Mouse (Mus musculus) neural tube, embryonic 13.5 days (tissue): Measurements from ENCODE around the gene Uqcrc1. TPM values are rescaled to one million over a fixed set of nuclear protein-coding genes. Genes with fewer than 3 reads are reported as not detected.
A peak's percentile ranks its signal among the peaks of the same experiment; 100 is the strongest.

Experiments used
- ATAC-seq: fragments of 200-750 bp; cut with Nextera tagmentation; 2 replicates; pipeline ENCODE4 v1.8.0; 2017; ENCODE audit warnings: low read depth, mild to moderate bottlenecking, moderate TSS enrichment, moderate library complexity
- H3K27ac ChIP-seq: fragments of 300-500 bp; sonication (generic); replicated peaks from 2 replicates; pipeline ENCODE4 v1.5.1; 2015; ENCODE audit warnings: moderate library complexity, mild to moderate bottlenecking, inconsistent platforms
- H3K27me3 ChIP-seq: fragments of 300-500 bp; sonication (generic); 2 replicates; pipeline ENCODE4 v1.6.1; 2015; ENCODE audit warnings: mild to moderate bottlenecking, inconsistent platforms
- H3K36me3 ChIP-seq: fragments of 300-500 bp; sonication (generic); 2 replicates; pipeline ENCODE4 v1.6.1; 2015; ENCODE audit warnings: mild to moderate bottlenecking, inconsistent platforms
- H3K4me1 ChIP-seq: fragments of 300-500 bp; sonication (generic); replicated peaks from 2 replicates; pipeline ENCODE4 v1.6.1; 2015; ENCODE audit warnings: inconsistent platforms
- H3K4me2 ChIP-seq: fragments of 300-500 bp; sonication (generic); 2 replicates; pipeline ENCODE4 v1.6.1; 2015; ENCODE audit warnings: inconsistent platforms, mild to moderate bottlenecking, moderate library complexity
- H3K4me3 ChIP-seq: fragments of 300-500 bp; sonication (generic); 2 replicates; pipeline ENCODE4 v1.5.1; 2015; ENCODE audit warnings: mild to moderate bottlenecking, inconsistent platforms
- H3K9ac ChIP-seq: fragments of 300-500 bp; sonication (generic); 2 replicates; pipeline ENCODE4 v1.6.1; 2015; ENCODE audit warnings: moderate library complexity, mild to moderate bottlenecking, inconsistent platforms
- H3K9me3 ChIP-seq: fragments of 300-500 bp; sonication (generic); 2 replicates; pipeline ENCODE4 v1.6.1; 2016; ENCODE audit warnings: inconsistent platforms
- WGBS: fragments of 180-500 bp; shearing (Covaris S2); methylation state at CpG from one replicate; pipeline ENCODE4 v1.1.7; 2015; 5-methylcytosine and 5-hydroxymethylcytosine counted together
- polyA plus RNA-seq: library from polyadenylated mRNA; unstranded; fragments of >200 nt; fragmentation: Nextera tagmentation; extraction: Ambion mirVana; gene quantifications from 2 replicates; pipeline ENCODE4 v1.2.1, GENCODE M21; 2015

Uqcrc1 gene
- polyA plus RNA-seq, 1 experiment from 2014 or later: 434 TPM

GRCm38 (mm10) chr9:108987704-108988350, 51.4 kb downstream of the Uqcrc1 start:
- no peak overlapping the region; the same call in 1 of the 2 replicates for H3K4me2 ChIP-seq
- H3K4me1 ChIP-seq: peaks cover 15% of the 10 kb centered on the region
- H3K27me3 ChIP-seq: no peaks in the 10 kb centered on the region
- H3K9me3 ChIP-seq: no peaks in the 10 kb centered on the region
- H3K27ac ChIP-seq: no peak overlapping the region
- no peaks in the 10 kb centered on the region for H3K36me3 ChIP-seq
- H3K4me3 ChIP-seq: no peak overlapping the region
- no peak for ATAC-seq
- H3K9ac ChIP-seq: no peak overlapping the region
- WGBS: 21% methylated on average over 15 of the region's 15 CpGs

GRCm38 (mm10) chr9:108989802-108990461, 53.5 kb downstream of the Uqcrc1 start:
- WGBS: 85% methylated on average over 4 of the region's 4 CpGs

GRCm38 (mm10) chr9:108990462-108990820, 54.0 kb downstream of the Uqcrc1 start:
- Histone ChIP-seq H3K36me3 (no peaks in the 10 kb centered on the region), H3K9me3 (no peaks in the 10 kb centered on the region), H3K4me3 (no peak overlapping the region), H3K4me2 (no peak overlapping the region), H3K27me3 (no peaks in the 10 kb centered on the region), H3K9ac (no peak overlapping the region), H3K4me1 (peaks cover 25% of the 10 kb centered on the region), H3K27ac (no peak overlapping the region; the same call in 1 of the 2 replicates)
- WGBS: 83% methylated on average over 7 of the region's 7 CpGs
- ATAC-seq: no peak

More at GRCm38 (mm10) chr9:108989802-108990461, 53.5 kb downstream of the Uqcrc1 start:
- Histone ChIP-seq H3K4me3 (no peak overlapping the region), H3K27me3 (no peaks in the 10 kb centered on the region), H3K4me2 (no peak overlapping the region), H3K9me3 (no peaks in the 10 kb centered on the region), H3K4me1 (peaks cover 20% of the 10 kb centered on the region), H3K36me3 (no peaks in the 10 kb centered on the region), H3K9ac (no peak overlapping the region), H3K27ac (no peak overlapping the region)
- ATAC-seq: no peak

GRCm38 (mm10) chr9:108991428-108992084, 55.1 kb downstream of the Uqcrc1 start, which contains the start of gene Pfkfb4:
TSS of gene Pfkfb4 (plus strand) at chr9:108991778.
- H3K27me3 ChIP-seq: no peaks in the 10 kb centered on the region
- ATAC-seq: peak; percentile 95
- H3K9me3 ChIP-seq: no peaks in the 10 kb centered on the region
- H3K36me3 ChIP-seq: no peaks in the 10 kb centered on the region
- H3K4me2 ChIP-seq: peak within 1 kb of the TSS; percentile 71
- H3K4me3 ChIP-seq: peak within 1 kb of the TSS; percentile 58
- peak within 1 kb of the TSS; percentile 85 for H3K27ac ChIP-seq
- 1% methylated on average over 31 of the region's 31 CpGs for WGBS
- H3K4me1 ChIP-seq: peaks cover 31% of the 10 kb centered on the region
- peak within 1 kb of the TSS; percentile 83 for H3K9ac ChIP-seq

- peak overlapping the region; percentile 71 for H3K4me2 ChIP-seq
- H3K27ac ChIP-seq: peak overlapping the region; percentile 70
- WGBS: 14% methylated on average over 18 of the region's 18 CpGs
- peak overlapping the region; percentile 83 for H3K9ac ChIP-seq
- H3K27me3 ChIP-seq: no peaks in the 10 kb centered on the region
- no peaks in the 10 kb centered on the region for H3K9me3 ChIP-seq
- no peaks in the 10 kb centered on the region for H3K36me3 ChIP-seq
- peak overlapping the region; percentile 58 for H3K4me3 ChIP-seq
- peaks cover 31% of the 10 kb centered on the region for H3K4me1 ChIP-seq
- no peak; the same call in 1 of the 2 replicates for ATAC-seq
Measured at GRCm38 (mm10) chr9:108992085-108992469, 55.6 kb downstream of the Uqcrc1 start.

- ATAC-seq: no peak
- Histone ChIP-seq H3K4me1 (peaks cover 31% of the 10 kb centered on the region), H3K36me3 (no peaks in the 10 kb centered on the region), H3K27ac (no peak overlapping the region), H3K9ac (peak overlapping the region; percentile 83; the same call in 1 of the 2 replicates), H3K4me3 (peak overlapping the region; percentile 58), H3K9me3 (no peaks in the 10 kb centered on the region), H3K4me2 (peak overlapping the region; percentile 71), H3K27me3 (no peaks in the 10 kb centered on the region)
- 89% methylated on average over 9 of the region's 9 CpGs for WGBS
Measured at GRCm38 (mm10) chr9:108992620-108993361, 56.4 kb downstream of the Uqcrc1 start.

- 78% methylated on average over 9 of the region's 9 CpGs for WGBS
- Histone ChIP-seq H3K27ac (no peak overlapping the region), H3K36me3 (no peaks in the 10 kb centered on the region), H3K4me2 (no peak overlapping the region), H3K4me3 (no peak overlapping the region), H3K9ac (no peak overlapping the region; the same call in 1 of the 2 replicates), H3K9me3 (no peaks in the 10 kb centered on the region), H3K27me3 (no peaks in the 10 kb centered on the region), H3K4me1 (peaks cover 27% of the 10 kb centered on the region)
- ATAC-seq: no peak
Measured at GRCm38 (mm10) chr9:108996411-108996810, 60.0 kb downstream of the Uqcrc1 start.

- Histone ChIP-seq H3K9me3 (no peaks in the 10 kb centered on the region), H3K27me3 (no peaks in the 10 kb centered on the region), H3K4me2 (no peak overlapping the region), H3K4me3 (no peak overlapping the region), H3K36me3 (peaks cover 7% of the 10 kb centered on the region), H3K27ac (no peak overlapping the region), H3K9ac (peak overlapping the region; percentile 23; the same call in 1 of the 2 replicates), H3K4me1 (0 out of 2 replicates have a peak, but pooled peaks cover 14% of the 10 kb centered on the region)
- ATAC-seq: no peak
- WGBS: 86% methylated on average over 19 of the region's 19 CpGs
Measured at GRCm38 (mm10) chr9:108998287-108999166, 62.1 kb downstream of the Uqcrc1 start.

- Histone ChIP-seq H3K9ac (no peak overlapping the region), H3K4me1 (0 out of 2 replicates have a peak, but pooled peaks cover 14% of the 10 kb centered on the region)
- WGBS: 88% methylated on average over 4 of the region's 4 CpGs
Measured at GRCm38 (mm10) chr9:108999167-108999526, 62.7 kb downstream of the Uqcrc1 start.

More at GRCm38 (mm10) chr9:108999167-108999526, 62.7 kb downstream of the Uqcrc1 start:
- Histone ChIP-seq H3K27ac (no peak overlapping the region), H3K9me3 (no peaks in the 10 kb centered on the region), H3K4me3 (no peak overlapping the region), H3K4me2 (no peak overlapping the region), H3K27me3 (no peaks in the 10 kb centered on the region), H3K36me3 (peaks cover 7% of the 10 kb centered on the region)
- ATAC-seq: no peak
